Mouse (Mus musculus) leukemia stem cell, adult 10-12 weeks (primary cell): ENCODE data around the gene Rpl14. TPM values are rescaled to one million over a fixed set of nuclear protein-coding genes. Genes with fewer than 3 reads are reported as not detected.

ENCODE experiments used
- polyA plus RNA-seq: library from polyadenylated mRNA; stranded (reverse); fragments of >175 nt; gene quantifications from 2 replicates; pipeline ENCODE4 v1.2.3, GENCODE M21; 2012; ENCODE audit warnings: low replicate concordance

The Rpl14 gene
- 594 and 773 TPM in 2 replicates for polyA plus RNA-seq

GRCm38 (mm10) chr9:120570741-120571592, at the start of gene Rpl14:
Rpl14 (plus strand) TSS chr9:120571444.

GRCm38 (mm10) chr9:120539662-120540251, 31.5 kb upstream of the Rpl14 start, which contains the start of gene Entpd3:
Entpd3 (plus strand) TSS chr9:120539818.

Other genes with a start within 250 kb of the Rpl14 start
- gene Eif1b, start 79.2 kb upstream of the Rpl14 start, polyA plus RNA-seq, result 123 and 141 TPM in 2 replicates
- gene Entpd3, start 31.6 kb upstream of the Rpl14 start, polyA plus RNA-seq, result 0.07 TPM in 1 of 2 replicates, not detected in the other